Mouse (Mus musculus): Measurements from ENCODE around the gene Lactb. TPM values are rescaled to one million over a fixed set of nuclear protein-coding genes. Genes with fewer than 3 reads are reported as not detected.
A peak's percentile ranks its signal among the peaks of the same experiment; 100 is the strongest.

The Lactb gene
- polyA plus RNA-seq, 1 experiment, result 0.20 TPM

DNA sequence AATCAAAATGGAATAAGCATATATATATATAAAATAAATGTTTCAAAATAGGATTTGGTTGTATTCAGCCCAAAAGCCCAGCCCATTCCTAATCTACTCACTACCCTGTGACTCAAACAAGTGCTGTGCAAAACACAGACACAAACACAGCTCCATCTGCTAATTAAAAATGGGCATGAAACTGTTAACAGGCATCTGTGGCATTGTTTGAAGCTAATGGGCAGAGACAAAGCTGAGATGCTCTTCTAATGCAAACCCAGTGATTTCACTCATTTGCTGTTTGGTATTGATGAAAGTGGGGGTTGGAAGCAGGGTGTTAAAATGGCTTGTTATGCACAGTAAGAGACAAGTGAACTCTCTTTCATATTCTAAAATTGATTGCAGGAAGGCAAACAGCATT, 63.0 kb downstream of the Lactb start:
- H3K9me3 ChIP-seq (ENCODE audit: control insufficient read depth, low read length), result peaks cover 2% of the 10 kb centered on the region; the same call in 1 of the 2 replicates
- H3K27me3 ChIP-seq (ENCODE audit: control insufficient read depth), result no peaks in the 10 kb centered on the region
- TF ChIP-seq GATA1 (IDR thresholded peaks at IDR 0.05; ENCODE audit: low read length), result no peak
- no peak for TF ChIP-seq TAL1 (IDR thresholded peaks at IDR 0.05; ENCODE audit: low read length)
- peaks cover 94% of the 10 kb centered on the region for H3K4me1 ChIP-seq (ENCODE audit: control insufficient read depth)
- H3K4me3 ChIP-seq (replicated peaks), result peak overlapping the region; percentile 91
- peaks cover 95% of the 10 kb centered on the region for H3K36me3 ChIP-seq (ENCODE audit: control insufficient read depth)

GRCm38 (mm10) chr9:66910677-66911076, 64.6 kb downstream of the Lactb start:
- H3K4me1 ChIP-seq (ENCODE audit: control insufficient read depth), result peaks cover 94% of the 10 kb centered on the region
- TF ChIP-seq TAL1 (IDR thresholded peaks at IDR 0.05; ENCODE audit: low read length), result no peak
- TF ChIP-seq GATA1 (IDR thresholded peaks at IDR 0.05; ENCODE audit: low read length), result no peak
- no peak overlapping the region for H3K4me3 ChIP-seq (replicated peaks)
- peaks cover 2% of the 10 kb centered on the region; the same call in 1 of the 2 replicates for H3K9me3 ChIP-seq (ENCODE audit: control insufficient read depth, low read length)
- peaks cover 95% of the 10 kb centered on the region for H3K36me3 ChIP-seq (ENCODE audit: control insufficient read depth)
- H3K27me3 ChIP-seq (ENCODE audit: control insufficient read depth), result no peaks in the 10 kb centered on the region

- no peak for TF ChIP-seq TAL1 (IDR thresholded peaks at IDR 0.05; ENCODE audit: low read length)
- TF ChIP-seq GATA1 (IDR thresholded peaks at IDR 0.05; ENCODE audit: low read length), result no peak
- Histone ChIP-seq H3K36me3 (ENCODE audit: control insufficient read depth) (peaks cover 92% of the 10 kb centered on the region), H3K9me3 (ENCODE audit: control insufficient read depth, low read length) (peaks cover 2% of the 10 kb centered on the region; the same call in 1 of the 2 replicates), H3K27me3 (ENCODE audit: control insufficient read depth) (no peaks in the 10 kb centered on the region), H3K4me1 (ENCODE audit: control insufficient read depth) (peaks cover 88% of the 10 kb centered on the region), H3K4me3 (replicated peaks) (no peak overlapping the region)
These were observed 65.4 kb downstream of the Lactb start for GRCm38 (mm10) chr9:66909922-66910321.

DNA sequence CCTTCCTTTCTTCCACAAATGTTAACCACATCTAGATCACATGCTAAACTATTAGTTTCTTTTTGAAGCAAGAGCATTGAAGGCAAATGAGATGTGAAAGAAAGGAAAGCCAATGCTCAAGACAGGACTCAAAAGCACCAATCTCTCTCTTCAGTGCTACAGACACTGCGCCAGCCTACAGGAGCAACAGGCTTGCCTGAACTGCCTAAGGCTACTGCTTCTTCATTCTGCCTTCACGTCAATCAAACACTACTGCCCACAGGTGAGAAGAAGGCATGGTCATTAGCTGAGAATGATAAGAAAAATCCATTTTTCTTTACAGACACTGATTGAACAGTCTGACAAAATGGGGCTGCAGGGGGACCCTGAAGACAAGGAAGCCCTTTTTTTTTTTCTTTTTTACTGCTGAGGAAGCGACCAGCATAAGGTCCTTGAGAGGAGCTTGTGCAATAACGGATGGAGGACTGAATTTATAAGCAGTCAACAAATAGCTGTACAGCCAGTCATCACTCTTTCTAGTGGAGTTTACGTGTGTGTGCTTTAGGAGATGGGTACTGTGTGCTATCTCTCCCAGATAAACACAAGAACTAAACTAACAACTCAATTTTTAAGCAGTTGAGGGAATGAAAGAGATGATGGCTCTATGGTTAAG, 67.4 kb downstream of the Lactb start:
- Histone ChIP-seq H3K27me3 (ENCODE audit: control insufficient read depth) (no peaks in the 10 kb centered on the region), H3K36me3 (ENCODE audit: control insufficient read depth) (peaks cover 90% of the 10 kb centered on the region), H3K4me1 (ENCODE audit: control insufficient read depth) (peaks cover 79% of the 10 kb centered on the region), H3K9me3 (ENCODE audit: control insufficient read depth, low read length) (peaks cover 1% of the 10 kb centered on the region; the same call in 1 of the 2 replicates), H3K4me3 (replicated peaks) (no peak overlapping the region)
- TF ChIP-seq TAL1 (IDR thresholded peaks at IDR 0.05; ENCODE audit: low read length), result no peak
- no peak for TF ChIP-seq GATA1 (IDR thresholded peaks at IDR 0.05; ENCODE audit: low read length)

DNA sequence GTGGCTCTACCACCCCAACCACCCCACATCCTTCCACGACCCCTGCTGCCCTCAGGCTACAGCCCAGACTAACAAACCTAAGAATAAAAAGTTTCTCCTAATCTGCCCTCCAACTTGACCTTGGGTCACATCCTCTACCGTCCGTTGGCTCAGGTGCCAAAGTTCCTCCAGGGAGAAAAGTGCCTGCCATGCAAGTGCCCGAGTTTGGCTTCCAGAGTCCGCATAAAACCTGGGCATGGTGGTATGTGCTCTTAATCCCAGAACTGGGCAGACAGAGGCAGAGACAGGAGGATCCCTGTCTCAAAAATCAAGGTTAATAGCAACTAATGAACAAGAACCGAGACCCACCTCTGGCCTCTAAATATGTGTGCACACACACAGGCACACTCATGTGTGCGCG, 68.2 kb downstream of the Lactb start:
- Histone ChIP-seq H3K9me3 (ENCODE audit: control insufficient read depth, low read length) (peaks cover 1% of the 10 kb centered on the region; the same call in 1 of the 2 replicates), H3K27me3 (ENCODE audit: control insufficient read depth) (no peaks in the 10 kb centered on the region), H3K36me3 (ENCODE audit: control insufficient read depth) (peaks cover 90% of the 10 kb centered on the region), H3K4me3 (replicated peaks) (no peak overlapping the region), H3K4me1 (ENCODE audit: control insufficient read depth) (peaks cover 76% of the 10 kb centered on the region)
- TF ChIP-seq GATA1 (IDR thresholded peaks at IDR 0.05; ENCODE audit: low read length) (no peak), TAL1 (IDR thresholded peaks at IDR 0.05; ENCODE audit: low read length) (no peak)

DNA sequence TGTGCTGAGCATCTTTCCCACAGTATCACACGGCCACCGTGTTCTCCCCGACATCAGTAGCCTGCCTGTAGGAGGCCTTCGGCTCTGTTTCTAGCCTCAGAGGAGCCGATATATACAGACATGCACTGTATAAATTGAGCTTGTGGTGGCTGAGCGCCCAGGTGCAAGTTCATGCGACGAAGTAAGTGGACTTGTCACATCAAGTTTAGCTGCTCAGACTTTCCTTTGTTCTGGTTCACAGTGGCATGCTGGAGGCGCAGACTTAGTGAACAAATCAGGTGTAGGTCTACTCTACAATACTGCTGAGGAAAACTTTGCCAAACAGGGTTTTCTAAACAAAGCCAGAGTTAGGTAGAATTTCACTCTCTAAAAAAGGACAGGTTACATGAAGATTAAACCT, 69.3 kb downstream of the Lactb start:
- Histone ChIP-seq H3K4me3 (replicated peaks) (no peak overlapping the region), H3K9me3 (ENCODE audit: control insufficient read depth, low read length) (peaks cover 7% of the 10 kb centered on the region; the same call in 1 of the 2 replicates), H3K36me3 (ENCODE audit: control insufficient read depth) (peaks cover 89% of the 10 kb centered on the region), H3K27me3 (ENCODE audit: control insufficient read depth) (no peaks in the 10 kb centered on the region), H3K4me1 (ENCODE audit: control insufficient read depth) (peaks cover 73% of the 10 kb centered on the region)
- TF ChIP-seq TAL1 (IDR thresholded peaks at IDR 0.05; ENCODE audit: low read length) (no peak), GATA1 (IDR thresholded peaks at IDR 0.05; ENCODE audit: low read length) (no peak)

Other genes with a start within 250 kb of the Lactb start
- gene Aph1b, start 180.0 kb downstream of the Lactb start, polyA plus RNA-seq (2012), result 0.01 TPM in 1 of 2 replicates, not detected in the other
- not detected in 2 replicates for gene Gm10647, start 178.4 kb downstream of the Lactb start, polyA plus RNA-seq (2012)
- gene Aph1c, start 140.8 kb downstream of the Lactb start, polyA plus RNA-seq (2012), result 0.01 TPM in 1 of 2 replicates, not detected in the other
- 0.37 and 0.53 TPM in 2 replicates for gene Rab8b, start 55.8 kb downstream of the Lactb start, polyA plus RNA-seq (2012)
- gene Rps27l, start 29.4 kb downstream of the Lactb start, polyA plus RNA-seq (2012), result 10.2 and 12.0 TPM in 2 replicates
- gene Tpm1, start 73.9 kb upstream of the Lactb start, polyA plus RNA-seq (2012), result 12.8 and 14.1 TPM in 2 replicates